Mouse (Mus musculus) lung, postnatal 0 days (tissue): ENCODE measurements around the gene Sirt7. TPM values are rescaled to one million over a fixed set of nuclear protein-coding genes. Genes with fewer than 3 reads are reported as not detected.

Experiments
- ATAC-seq: fragments of 200-750 bp; cut with Nextera tagmentation; 2 replicates; pipeline ENCODE4 v1.8.0; 2017; ENCODE audit warnings: moderate library complexity
- DNase-seq: peaks from one replicate; pipeline ENCODE4 v3.0.0-alpha.2; 2016; ENCODE audit warnings: low spot score
- H3K27ac ChIP-seq: fragments of 300-500 bp; sonication (generic); 2 replicates; pipeline ENCODE4 v1.5.1; 2014; ENCODE audit warnings: antibody characterized with exemption, mild to moderate bottlenecking, low read length, mixed read lengths
- H3K27me3 ChIP-seq: fragments of 300-500 bp; sonication (generic); replicated peaks from 2 replicates; pipeline ENCODE4 v1.6.1; 2014; ENCODE audit warnings: low read length, mixed read lengths; ENCODE audit not compliant: insufficient read depth
- H3K36me3 ChIP-seq: fragments of 300-500 bp; sonication (generic); 2 replicates; pipeline ENCODE4 v1.6.1; 2014; ENCODE audit warnings: low read length, mixed read lengths; ENCODE audit not compliant: insufficient read depth
- H3K4me1 ChIP-seq: fragments of 300-500 bp; sonication (generic); 2 replicates; pipeline ENCODE4 v1.6.1; 2014; ENCODE audit warnings: antibody characterized with exemption, low read depth, low read length, mixed read lengths; ENCODE audit not compliant: insufficient read depth
- H3K4me2 ChIP-seq: fragments of 300-500 bp; sonication (generic); replicated peaks from 2 replicates; pipeline ENCODE4 v1.6.1; 2014; ENCODE audit warnings: low read depth, mild to moderate bottlenecking, low read length, moderate library complexity, mixed read lengths
- H3K4me3 ChIP-seq: fragments of 300-500 bp; sonication (generic); 2 replicates; pipeline ENCODE4 v1.5.1; 2014; ENCODE audit warnings: low read depth, low read length
- H3K9ac ChIP-seq: fragments of 300-500 bp; sonication (generic); replicated peaks from 2 replicates; pipeline ENCODE4 v1.6.1; 2014; ENCODE audit warnings: low read depth, mild to moderate bottlenecking
- H3K9me3 ChIP-seq: fragments of 300-500 bp; sonication (generic); 2 replicates; pipeline ENCODE4 v1.6.1; 2016; ENCODE audit warnings: low read length, mixed read lengths
- CTCF ChIP-seq: IDR thresholded peaks from 2 replicates; pipeline ENCODE4 v1.5.1; 2016; ENCODE audit warnings: antibody characterized with exemption, mild to moderate bottlenecking
- EP300 ChIP-seq: IDR thresholded peaks from 2 replicates; pipeline ENCODE4 v1.6.1; 2016; ENCODE audit warnings: antibody characterized with exemption, mild to moderate bottlenecking, control low read depth
- WGBS: fragments of 180-500 bp; shearing (Covaris S2); extraction: QIAGEN DNeasy Blood & Tissue Kit; methylation state at CpG from one replicate; pipeline ENCODE4 v1.1.7; 2014; 5-methylcytosine and 5-hydroxymethylcytosine counted together
- polyA plus RNA-seq: library from polyadenylated mRNA; unstranded; fragments of >200 nt; fragmentation: Nextera tagmentation; extraction: Ambion mirVana; gene quantifications from 2 replicates; pipeline ENCODE4 v1.2.1, GENCODE M21; 2015

The Sirt7 gene
- polyA plus RNA-seq, 1 experiment from 2014 or later: 46.0 TPM

DNA sequence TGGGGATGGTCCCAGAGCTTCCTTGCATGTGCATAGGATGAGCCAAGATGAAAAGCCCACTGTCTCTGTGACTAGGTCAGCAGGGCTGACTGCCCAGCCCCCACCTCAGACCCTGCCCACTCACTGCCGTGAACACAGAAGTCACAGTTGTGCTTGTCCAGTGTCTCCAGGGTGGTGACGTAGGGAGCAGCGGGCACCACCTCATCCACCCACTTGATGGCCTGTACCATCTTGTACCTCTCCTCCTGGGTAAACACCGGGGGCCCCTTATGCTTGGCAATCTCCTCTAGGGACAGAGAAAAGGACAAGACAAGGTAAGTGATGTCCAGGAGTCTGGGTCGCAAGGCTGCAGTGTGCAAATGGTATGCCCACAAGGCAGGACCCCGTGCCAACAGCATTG is 9.9 kb downstream of the Sirt7 start:
- no peak for DNase-seq
- Histone ChIP-seq H3K36me3 (peaks cover 12% of the 10 kb centered on the region), H3K9me3 (no peaks in the 10 kb centered on the region), H3K27ac (no peak overlapping the region), H3K9ac (no peak overlapping the region), H3K4me1 (peaks cover 8% of the 10 kb centered on the region), H3K27me3 (no peaks in the 10 kb centered on the region), H3K4me2 (no peak overlapping the region), H3K4me3 (no peak overlapping the region)
- 90% methylated on average over 6 of the region's 6 CpGs for WGBS
- no peak for TF ChIP-seq EP300
- no peak for TF ChIP-seq CTCF
- no peak for ATAC-seq

DNA sequence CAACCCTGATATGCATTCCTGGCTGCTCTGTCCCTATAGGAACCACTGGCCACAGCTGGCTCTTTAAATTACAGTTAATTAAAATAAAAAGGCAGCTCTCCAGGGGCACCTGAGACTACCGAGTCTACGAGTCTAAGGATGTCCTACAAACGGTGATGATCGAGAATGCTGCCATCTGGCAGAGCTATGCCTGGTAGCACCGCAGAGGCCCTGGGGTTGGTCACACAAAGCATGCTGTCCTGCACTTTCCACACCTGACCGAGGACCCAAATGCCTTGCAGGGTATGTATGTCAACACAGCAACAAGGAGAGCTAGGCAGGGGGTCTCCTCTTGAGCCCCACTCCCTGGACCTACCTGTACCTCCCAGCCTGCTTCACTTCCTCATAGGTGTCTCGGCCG is 11.1 kb downstream of the Sirt7 start:
- H3K9ac ChIP-seq: no peak overlapping the region
- no peaks in the 10 kb centered on the region for H3K9me3 ChIP-seq
- no peak for ATAC-seq
- TF ChIP-seq EP300 (no peak), CTCF (no peak)
- no peak overlapping the region for H3K4me2 ChIP-seq
- WGBS: 84% methylated on average over 8 of the region's 8 CpGs
- H3K27me3 ChIP-seq: no peaks in the 10 kb centered on the region
- H3K27ac ChIP-seq: no peak overlapping the region
- peaks cover 11% of the 10 kb centered on the region for H3K36me3 ChIP-seq
- DNase-seq: no peak
- no peak overlapping the region for H3K4me3 ChIP-seq
- peaks cover 8% of the 10 kb centered on the region for H3K4me1 ChIP-seq

DNA sequence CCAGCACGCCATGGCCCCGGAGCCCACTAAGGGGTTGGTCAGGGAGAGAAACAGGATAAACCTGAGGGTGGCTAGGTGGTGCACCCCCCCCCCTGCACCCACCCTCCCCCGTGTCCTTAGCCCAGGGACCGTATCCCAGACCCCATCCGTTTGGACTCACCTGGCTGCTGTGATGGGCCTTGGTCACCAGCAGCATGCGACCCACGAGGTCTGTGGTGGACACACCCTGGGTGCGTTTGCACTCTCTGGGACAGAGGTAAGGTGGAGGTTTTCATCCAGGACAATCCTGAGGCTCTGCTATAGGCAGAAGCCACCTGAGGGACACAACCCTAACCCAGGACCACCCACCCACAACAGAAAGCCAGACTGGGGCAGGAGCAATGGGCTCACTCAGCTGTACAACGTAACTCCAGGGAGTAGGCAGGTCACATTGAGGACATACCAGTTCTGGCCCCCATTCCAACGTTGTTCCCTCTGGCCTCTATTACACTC is 11.5 kb downstream of the Sirt7 start:
- H3K4me3 ChIP-seq: no peak overlapping the region
- no peaks in the 10 kb centered on the region for H3K27me3 ChIP-seq
- no peak overlapping the region for H3K27ac ChIP-seq
- peaks cover 9% of the 10 kb centered on the region for H3K36me3 ChIP-seq
- WGBS: 84% methylated on average over 9 of the region's 10 CpGs
- DNase-seq: no peak
- H3K9me3 ChIP-seq: no peaks in the 10 kb centered on the region
- no peak overlapping the region for H3K4me2 ChIP-seq
- H3K9ac ChIP-seq: no peak overlapping the region
- H3K4me1 ChIP-seq: peaks cover 10% of the 10 kb centered on the region
- no peak for ATAC-seq
- TF ChIP-seq CTCF (no peak), EP300 (no peak)

DNA sequence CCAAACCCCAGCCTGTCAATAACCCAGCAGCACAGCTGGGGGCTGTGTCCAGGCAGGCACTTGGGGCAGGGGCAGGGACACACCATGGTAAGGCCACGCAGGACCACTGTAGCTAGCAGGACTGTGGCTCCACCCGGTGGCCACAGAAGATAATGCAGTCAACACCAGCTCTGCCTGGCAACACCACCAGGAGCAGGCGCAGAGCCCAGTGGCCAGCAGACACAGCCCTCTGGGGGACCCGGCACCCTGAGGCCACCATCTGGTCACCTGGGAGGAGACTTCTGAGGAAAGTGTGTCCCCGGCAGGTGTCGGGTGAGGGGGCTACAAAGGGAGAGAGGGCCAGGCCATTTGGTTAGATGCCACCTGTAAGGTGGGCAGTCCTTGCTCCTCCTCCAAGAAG is 12.3 kb downstream of the Sirt7 start:
- ATAC-seq: peak; percentile 51
- H3K36me3 ChIP-seq: 0 out of 2 replicates have a peak, but pooled peaks cover 5% of the 10 kb centered on the region
- H3K4me1 ChIP-seq: peaks cover 15% of the 10 kb centered on the region
- TF ChIP-seq CTCF (peak; percentile 94), EP300 (no peak)
- H3K4me2 ChIP-seq: no peak overlapping the region
- H3K9ac ChIP-seq: no peak overlapping the region
- 34% methylated on average over 6 of the region's 6 CpGs for WGBS
- no peak overlapping the region for H3K4me3 ChIP-seq
- peak; percentile 84 for DNase-seq
- H3K9me3 ChIP-seq: no peaks in the 10 kb centered on the region
- H3K27ac ChIP-seq: no peak overlapping the region
- no peaks in the 10 kb centered on the region for H3K27me3 ChIP-seq

DNA sequence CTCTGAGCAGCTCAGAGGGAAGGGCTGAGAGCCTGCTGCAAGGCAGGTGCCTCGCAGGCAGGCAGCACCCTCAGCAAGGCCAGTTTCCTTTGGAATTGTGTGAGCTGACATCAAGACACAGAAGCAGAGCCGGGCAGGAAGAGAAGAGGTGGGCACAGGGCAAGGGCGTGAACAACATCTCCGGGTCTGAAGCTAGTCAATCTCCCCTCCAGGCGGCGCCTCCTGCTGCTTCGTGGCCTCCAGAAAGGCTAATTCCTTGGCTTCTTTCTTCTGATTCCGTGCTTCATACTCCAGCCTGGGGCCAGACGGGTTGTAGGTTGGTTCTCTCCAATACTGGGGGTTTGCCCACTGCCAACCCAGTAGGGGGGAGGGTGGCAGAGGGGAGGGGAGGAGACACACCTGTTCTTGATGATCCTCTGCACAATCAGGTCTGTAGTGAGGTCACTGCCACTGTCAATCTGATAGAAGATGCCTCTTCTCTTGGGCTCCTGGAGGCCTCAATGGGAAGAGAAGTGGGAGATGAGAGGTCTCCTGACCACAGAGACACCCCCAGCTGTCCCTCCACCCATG is 14.5 kb downstream of the Sirt7 start:
- ATAC-seq (no peak), DNase-seq (no peak)
- Histone ChIP-seq H3K36me3 (0 out of 2 replicates have a peak, but pooled peaks cover 5% of the 10 kb centered on the region), H3K9ac (no peak overlapping the region), H3K4me2 (no peak overlapping the region), H3K4me3 (no peak overlapping the region), H3K9me3 (no peaks in the 10 kb centered on the region), H3K27me3 (no peaks in the 10 kb centered on the region), H3K4me1 (peaks cover 7% of the 10 kb centered on the region; the same call in 1 of the 2 replicates), H3K27ac (no peak overlapping the region)
- WGBS: 83% methylated on average over 9 of the region's 9 CpGs
- no peak for TF ChIP-seq EP300
- no peak for TF ChIP-seq CTCF

DNA sequence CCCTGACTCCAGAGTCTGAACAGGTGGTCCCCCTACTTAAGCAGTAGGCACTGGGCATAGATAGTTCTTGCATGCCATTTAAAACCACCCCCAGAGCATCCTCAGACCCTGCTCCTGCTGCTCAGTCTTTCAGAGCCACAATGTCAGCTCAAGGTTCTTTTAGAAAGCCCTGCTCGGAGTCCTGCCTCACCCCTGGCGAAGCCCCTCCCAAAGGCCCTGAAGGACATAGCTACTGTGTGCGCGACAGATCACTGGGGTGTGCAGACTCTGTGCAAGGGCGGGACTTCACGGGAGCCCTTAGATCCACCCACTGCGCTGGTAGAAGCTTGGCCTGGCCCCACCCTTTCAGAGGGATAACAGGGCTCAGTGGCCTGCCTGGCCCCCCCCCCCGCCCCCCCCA is 15.8 kb downstream of the Sirt7 start:
- no peaks in the 10 kb centered on the region for H3K9me3 ChIP-seq
- DNase-seq (no peak), ATAC-seq (no peak)
- 0 out of 2 replicates have a peak, but pooled peaks cover 12% of the 10 kb centered on the region for H3K36me3 ChIP-seq
- no peak overlapping the region for H3K4me3 ChIP-seq
- no peak for TF ChIP-seq EP300
- TF ChIP-seq CTCF: no peak
- H3K4me2 ChIP-seq: no peak overlapping the region
- H3K9ac ChIP-seq: no peak overlapping the region
- H3K4me1 ChIP-seq: peaks cover 7% of the 10 kb centered on the region; the same call in 1 of the 2 replicates
- no peaks in the 10 kb centered on the region for H3K27me3 ChIP-seq
- H3K27ac ChIP-seq: no peak overlapping the region
- 55% methylated on average over 8 of the region's 8 CpGs for WGBS
